Mouse (Mus musculus): ENCODE measurements around the gene Mis12. TPM values are rescaled to one million over a fixed set of nuclear protein-coding genes. Genes with fewer than 3 reads are reported as not detected.

The Mis12 gene
- 32.6 TPM for polyA plus RNA-seq (2014; fragmentation: Illumina TruSeq; extraction: RNeasy Lipid Tissue Mini Kit (QIAGEN cat#74804); ENCODE audit: low read depth, low replicate concordance)

GRCm38 (mm10) chr11:71019201-71020068 is at the start of gene Mis12, which contains the start of gene Derl2:
Mis12 (plus strand) TSS chr11:71019611.
Derl2 (minus strand) TSS chr11:71019841.

GRCm38 (mm10) chr11:70969821-70970559 is 49.4 kb upstream of the Mis12 start, which contains the start of the genes Nup88 and Rpain:
Nup88 (minus strand) TSS chr11:70969973.
Rpain (plus strand) TSS chr11:70970213.

GRCm38 (mm10) chr11:70982557-70983228 is 36.7 kb upstream of the Mis12 start, which contains the start of gene C1qbp:
C1qbp (minus strand) TSS chr11:70983026.

DNA sequence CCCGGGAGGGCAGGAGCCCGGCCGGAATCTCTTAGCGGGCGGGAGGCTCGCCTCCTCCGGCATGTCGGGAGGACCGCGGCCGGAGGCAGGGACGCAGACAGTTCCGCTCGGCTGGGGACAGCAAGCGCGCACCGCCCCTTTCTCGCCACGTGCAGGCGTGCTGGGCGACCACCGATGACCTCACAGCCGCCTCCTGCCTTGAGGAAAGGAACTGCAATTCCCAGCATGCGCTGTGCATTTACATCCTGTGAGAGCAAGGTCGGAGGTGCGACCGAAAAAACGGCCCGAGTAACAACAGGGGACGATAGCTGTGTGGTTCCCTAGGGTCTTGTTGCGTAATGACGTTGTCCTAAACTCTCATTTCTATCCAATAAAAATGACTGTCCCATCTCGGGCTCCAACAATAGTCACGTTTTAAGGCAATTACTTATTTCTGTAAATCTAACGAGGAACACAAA is 15.1 kb upstream of the Mis12 start, which contains the start of gene Dhx33:
TSS of gene Dhx33 (minus strand) at position 122 of the 458 bp plus-strand sequence.

DNA sequence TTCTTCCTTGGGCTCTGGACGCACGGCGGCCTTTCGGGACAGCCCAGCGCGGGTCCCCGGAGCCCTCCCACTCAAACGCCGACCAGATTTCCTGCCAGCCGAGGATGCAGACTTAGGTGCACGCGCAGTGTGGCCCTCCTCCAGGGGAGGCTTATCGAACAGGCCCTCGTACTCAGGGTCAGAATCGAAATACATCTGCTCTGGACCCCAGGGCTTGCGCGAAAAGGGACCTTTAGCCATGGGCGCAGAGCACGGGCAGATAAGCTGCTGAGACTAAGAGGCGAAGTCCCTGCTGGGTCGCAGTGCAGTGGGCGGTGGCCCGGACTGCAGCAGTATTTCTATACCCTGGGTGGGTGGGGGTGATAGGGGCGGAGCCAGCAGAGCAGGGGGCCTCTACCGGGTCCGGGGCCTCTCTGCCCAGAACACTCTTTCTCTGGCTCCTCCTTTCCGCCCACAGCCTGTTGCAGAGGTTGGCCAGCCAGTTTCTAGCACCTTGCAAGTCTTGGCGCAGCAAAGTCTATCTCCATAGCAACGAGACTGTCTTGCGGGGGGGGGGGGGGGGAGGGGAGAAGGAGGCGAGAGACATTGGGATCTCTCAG is 13.9 kb downstream of the Mis12 start, which contains the start of gene 6330403K07Rik:
TSS of gene 6330403K07Rik (minus strand) at position 351 of the 599 bp plus-strand sequence.

Other genes starting within 250 kb of the Mis12 start
- gene Scimp, start 207.0 kb upstream of the Mis12 start, polyA plus RNA-seq (2014; fragmentation: Illumina TruSeq; extraction: RNeasy Lipid Tissue Mini Kit (QIAGEN cat#74804); ENCODE audit: low read depth, low replicate concordance): 1.7 TPM
- gene Rabep1, start 174.8 kb upstream of the Mis12 start, polyA plus RNA-seq (2014; fragmentation: Illumina TruSeq; extraction: RNeasy Lipid Tissue Mini Kit (QIAGEN cat#74804); ENCODE audit: low read depth, low replicate concordance): 60.4 TPM
- gene Nup88, start 49.6 kb upstream of the Mis12 start, polyA plus RNA-seq (2014; fragmentation: Illumina TruSeq; extraction: RNeasy Lipid Tissue Mini Kit (QIAGEN cat#74804); ENCODE audit: low read depth, low replicate concordance): 112 TPM
- gene Rpain, start 49.4 kb upstream of the Mis12 start, polyA plus RNA-seq (2014; fragmentation: Illumina TruSeq; extraction: RNeasy Lipid Tissue Mini Kit (QIAGEN cat#74804); ENCODE audit: low read depth, low replicate concordance): 10.7 TPM
- 218 TPM for gene C1qbp, start 36.6 kb upstream of the Mis12 start, polyA plus RNA-seq (2014; fragmentation: Illumina TruSeq; extraction: RNeasy Lipid Tissue Mini Kit (QIAGEN cat#74804); ENCODE audit: low read depth, low replicate concordance)
- 10.2 TPM for gene Dhx33, start 15.2 kb upstream of the Mis12 start, polyA plus RNA-seq (2014; fragmentation: Illumina TruSeq; extraction: RNeasy Lipid Tissue Mini Kit (QIAGEN cat#74804); ENCODE audit: low read depth, low replicate concordance)
- 78.4 TPM for gene Derl2, start 230 bp downstream of the Mis12 start, polyA plus RNA-seq (2014; fragmentation: Illumina TruSeq; extraction: RNeasy Lipid Tissue Mini Kit (QIAGEN cat#74804); ENCODE audit: low read depth, low replicate concordance)
- gene 6330403K07Rik, start 13.9 kb downstream of the Mis12 start, polyA plus RNA-seq (2014; fragmentation: Illumina TruSeq; extraction: RNeasy Lipid Tissue Mini Kit (QIAGEN cat#74804); ENCODE audit: low read depth, low replicate concordance): not detected
- not detected for gene Nlrp1a, start 125.1 kb downstream of the Mis12 start, polyA plus RNA-seq (2014; fragmentation: Illumina TruSeq; extraction: RNeasy Lipid Tissue Mini Kit (QIAGEN cat#74804); ENCODE audit: low read depth, low replicate concordance)
- 0.16 TPM for gene Nlrp1b, start 211.1 kb downstream of the Mis12 start, polyA plus RNA-seq (2014; fragmentation: Illumina TruSeq; extraction: RNeasy Lipid Tissue Mini Kit (QIAGEN cat#74804); ENCODE audit: low read depth, low replicate concordance)

Measured in kidney, adult 10 weeks (tissue).